Mouse (Mus musculus): ENCODE data around the gene Ttll7. TPM values are rescaled to one million over a fixed set of nuclear protein-coding genes. Genes with fewer than 3 reads are reported as not detected.

Gene Ttll7
- polyA plus RNA-seq (2012; rRNA removed): 0.09 TPM in 2 replicates

GRCm38 (mm10) chr3:146851966-146852891 lies at the start of gene Ttll7:
TSS of gene Ttll7 (plus strand) at chr3:146852367.
- Histone ChIP-seq H3K27ac (ENCODE audit: control insufficient read depth, insufficient read depth, low read length) (no peak within 1 kb of the TSS), H3K36me3 (ENCODE audit: control insufficient read depth, insufficient read depth, low read length) (no peaks in the 10 kb centered on the region), H3K4me1 (replicated peaks; ENCODE audit: control insufficient read depth, insufficient read depth, low read length) (no peaks in the 10 kb centered on the region), H3K27me3 (ENCODE audit: control insufficient read depth, insufficient read depth, low read length) (no peaks in the 10 kb centered on the region; the same call in 1 of the 2 replicates), H3K4me3 (ENCODE audit: control insufficient read depth, insufficient read depth, low read length) (no peak within 1 kb of the TSS)
- DNase-seq: no peak
- WGBS: 1% methylated on average over 36 of the region's 36 CpGs
- TF ChIP-seq POLR2A (IDR thresholded peaks at IDR 0.05; ENCODE audit: control insufficient read depth, extremely low read depth, insufficient read depth, low read length, poor library complexity) (no peak), CTCF (IDR thresholded peaks at IDR 0.05; ENCODE audit: borderline replicate concordance, control insufficient read depth, extremely low read depth, insufficient read depth, low read length, poor library complexity) (no peak)

- Histone ChIP-seq H3K27me3 (ENCODE audit: control insufficient read depth, insufficient read depth, low read length) (no peaks in the 10 kb centered on the region), H3K36me3 (ENCODE audit: control insufficient read depth, insufficient read depth, low read length) (no peaks in the 10 kb centered on the region), H3K4me1 (replicated peaks; ENCODE audit: control insufficient read depth, insufficient read depth, low read length) (no peaks in the 10 kb centered on the region), H3K27ac (ENCODE audit: control insufficient read depth, insufficient read depth, low read length) (no peak overlapping the region), H3K4me3 (ENCODE audit: control insufficient read depth, insufficient read depth, low read length) (peak overlapping the region; percentile 72)
- WGBS: 1% methylated on average over 60 of the region's 60 CpGs
- TF ChIP-seq POLR2A (IDR thresholded peaks at IDR 0.05; ENCODE audit: control insufficient read depth, extremely low read depth, insufficient read depth, low read length, poor library complexity) (no peak), CTCF (IDR thresholded peaks at IDR 0.05; ENCODE audit: borderline replicate concordance, control insufficient read depth, extremely low read depth, insufficient read depth, low read length, poor library complexity) (no peak; the same call in 1 of the 2 replicates)
- no peak for DNase-seq
Measured at GRCm38 (mm10) chr3:146812041-146812878, 39.9 kb upstream of the Ttll7 start.

GRCm38 (mm10) chr3:146812901-146813393 lies 39.2 kb upstream of the Ttll7 start, which contains the start of gene Prkacb:
TSS of gene Prkacb (minus strand) at chr3:146812990.
- 0 out of 2 replicates have a peak, but pooled peaks have one; percentile 34 for TF ChIP-seq POLR2A (IDR thresholded peaks at IDR 0.05; ENCODE audit: control insufficient read depth, extremely low read depth, insufficient read depth, low read length, poor library complexity)
- TF ChIP-seq CTCF (IDR thresholded peaks at IDR 0.05; ENCODE audit: borderline replicate concordance, control insufficient read depth, extremely low read depth, insufficient read depth, low read length, poor library complexity): no peak
- DNase-seq: peak; percentile 91
- Histone ChIP-seq H3K27ac (ENCODE audit: control insufficient read depth, insufficient read depth, low read length) (peak within 1 kb of the TSS; percentile 57), H3K4me1 (replicated peaks; ENCODE audit: control insufficient read depth, insufficient read depth, low read length) (no peaks in the 10 kb centered on the region), H3K4me3 (ENCODE audit: control insufficient read depth, insufficient read depth, low read length) (peak within 1 kb of the TSS; percentile 72), H3K36me3 (ENCODE audit: control insufficient read depth, insufficient read depth, low read length) (no peaks in the 10 kb centered on the region), H3K27me3 (ENCODE audit: control insufficient read depth, insufficient read depth, low read length) (no peaks in the 10 kb centered on the region)
- under 1% methylated on average over 60 of the region's 60 CpGs for WGBS

- H3K36me3 ChIP-seq (ENCODE audit: control insufficient read depth, insufficient read depth, low read length): no peaks in the 10 kb centered on the region
- H3K4me3 ChIP-seq (ENCODE audit: control insufficient read depth, insufficient read depth, low read length): no peak overlapping the region
- TF ChIP-seq POLR2A (IDR thresholded peaks at IDR 0.05; ENCODE audit: control insufficient read depth, extremely low read depth, insufficient read depth, low read length, poor library complexity) (no peak), CTCF (IDR thresholded peaks at IDR 0.05; ENCODE audit: borderline replicate concordance, control insufficient read depth, extremely low read depth, insufficient read depth, low read length, poor library complexity) (no peak)
- no peaks in the 10 kb centered on the region for H3K27me3 ChIP-seq (ENCODE audit: control insufficient read depth, insufficient read depth, low read length)
- H3K4me1 ChIP-seq (replicated peaks; ENCODE audit: control insufficient read depth, insufficient read depth, low read length): no peaks in the 10 kb centered on the region
- H3K27ac ChIP-seq (ENCODE audit: control insufficient read depth, insufficient read depth, low read length): no peak overlapping the region
- 48% methylated on average over 7 of the region's 7 CpGs for WGBS
- no peak for DNase-seq
Measured at GRCm38 (mm10) chr3:146813624-146814023, 38.5 kb upstream of the Ttll7 start.

- TF ChIP-seq CTCF (IDR thresholded peaks at IDR 0.05; ENCODE audit: borderline replicate concordance, control insufficient read depth, extremely low read depth, insufficient read depth, low read length, poor library complexity): no peak
- TF ChIP-seq POLR2A (IDR thresholded peaks at IDR 0.05; ENCODE audit: control insufficient read depth, extremely low read depth, insufficient read depth, low read length, poor library complexity): no peak
- Histone ChIP-seq H3K27me3 (ENCODE audit: control insufficient read depth, insufficient read depth, low read length) (no peaks in the 10 kb centered on the region), H3K4me3 (ENCODE audit: control insufficient read depth, insufficient read depth, low read length) (no peak overlapping the region), H3K4me1 (replicated peaks; ENCODE audit: control insufficient read depth, insufficient read depth, low read length) (no peaks in the 10 kb centered on the region; the same call in 1 of the 2 replicates), H3K36me3 (ENCODE audit: control insufficient read depth, insufficient read depth, low read length) (no peaks in the 10 kb centered on the region), H3K27ac (ENCODE audit: control insufficient read depth, insufficient read depth, low read length) (no peak overlapping the region)
- 96% methylated on average over 4 of the region's 4 CpGs for whole genome bisulfite sequencing
- DNase-seq: no peak
Measured at GRCm38 (mm10) chr3:146820718-146821117, 31.4 kb upstream of the Ttll7 start.

- H3K4me1 ChIP-seq (replicated peaks; ENCODE audit: control insufficient read depth, insufficient read depth, low read length): no peaks in the 10 kb centered on the region
- DNase-seq: no peak
- no peak overlapping the region for H3K4me3 ChIP-seq (ENCODE audit: control insufficient read depth, insufficient read depth, low read length)
- no peak overlapping the region for H3K27ac ChIP-seq (ENCODE audit: control insufficient read depth, insufficient read depth, low read length)
- TF ChIP-seq CTCF (IDR thresholded peaks at IDR 0.05; ENCODE audit: borderline replicate concordance, control insufficient read depth, extremely low read depth, insufficient read depth, low read length, poor library complexity): no peak
- no peak for TF ChIP-seq POLR2A (IDR thresholded peaks at IDR 0.05; ENCODE audit: control insufficient read depth, extremely low read depth, insufficient read depth, low read length, poor library complexity)
- H3K27me3 ChIP-seq (ENCODE audit: control insufficient read depth, insufficient read depth, low read length): no peaks in the 10 kb centered on the region
- no peaks in the 10 kb centered on the region for H3K36me3 ChIP-seq (ENCODE audit: control insufficient read depth, insufficient read depth, low read length)
- WGBS: 76% methylated on average over 3 of the region's 3 CpGs
Measured at GRCm38 (mm10) chr3:146842766-146843165, 9.4 kb upstream of the Ttll7 start.

Data from thymus, adult 2 months (tissue).